Mouse (Mus musculus) embryonic stem cell, embryonic (primary cell): ENCODE measurements around the gene Sectm1b.
"Not testable (repeated sequence)": the region's sequence is repeated elsewhere in the genome, so short reads cannot be mapped to it uniquely, and the experiment has no call there.

ENCODE experiments used
- CTCF ChIA-PET, 4 experiments: fragments of 300-600 bp in 2 of 4; fragments of 350-600 bp in 2 of 4; sonication (Branson Sonifier 250); formaldehyde crosslinking; loops; one replicate each; lab custom pipeline; 2022; ENCODE audit warnings: inconsistent platforms in 2 of 4; lab: Charles Lee
- POLR2A ChIA-PET, 4 experiments: fragments of 300-600 bp in 2 of 4; fragments of 350-600 bp in 2 of 4; sonication (Branson Sonifier 250); formaldehyde crosslinking; loops; one replicate each; lab custom pipeline; 2022; ENCODE audit warnings: antibody characterized with exemption in 4 of 4, inconsistent platforms in 1 of 4; lab: Charles Lee

The Sectm1b gene

DNA sequence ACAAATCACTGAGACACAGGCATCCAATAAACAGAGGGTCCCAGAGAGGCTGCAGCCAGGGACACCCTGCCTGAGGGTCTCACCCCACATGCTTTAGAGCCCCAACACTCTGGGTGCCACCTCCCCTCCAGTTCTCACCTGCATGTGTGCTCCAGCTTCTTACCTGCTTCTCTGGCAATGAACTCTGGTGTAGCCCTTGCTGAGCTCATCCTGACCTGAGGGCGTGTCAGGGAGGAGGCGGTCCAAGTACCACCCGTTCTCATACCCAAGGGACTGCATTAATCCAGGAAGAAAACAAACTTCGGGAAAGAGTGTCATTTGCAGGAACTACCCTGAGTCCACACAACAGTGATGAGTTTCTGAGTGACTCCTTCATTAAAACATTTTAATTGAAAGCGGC lies at the start of gene Sectm1b:
TSS of gene Sectm1b (minus strand) at position 191 of the 400 bp plus-strand sequence.
- CTCF ChIA-PET, result interaction anchor here in 3 of 4 experiments (0.5 to 3.5 kb wide), 3 partner anchors 10 to 28 kb away, joined by 3 to 13 read pairs (median 9); no protein-coding TSS in a partner anchor
- POLR2A ChIA-PET, result interaction anchor here in 2 of 4 experiments (0.5 to 1.2 kb wide), 2 partner anchors 15 to 83 kb away, joined by 3 to 4 read pairs; partner anchors contain the start of gene Tex19.1 (in 1 of the 2)

DNA sequence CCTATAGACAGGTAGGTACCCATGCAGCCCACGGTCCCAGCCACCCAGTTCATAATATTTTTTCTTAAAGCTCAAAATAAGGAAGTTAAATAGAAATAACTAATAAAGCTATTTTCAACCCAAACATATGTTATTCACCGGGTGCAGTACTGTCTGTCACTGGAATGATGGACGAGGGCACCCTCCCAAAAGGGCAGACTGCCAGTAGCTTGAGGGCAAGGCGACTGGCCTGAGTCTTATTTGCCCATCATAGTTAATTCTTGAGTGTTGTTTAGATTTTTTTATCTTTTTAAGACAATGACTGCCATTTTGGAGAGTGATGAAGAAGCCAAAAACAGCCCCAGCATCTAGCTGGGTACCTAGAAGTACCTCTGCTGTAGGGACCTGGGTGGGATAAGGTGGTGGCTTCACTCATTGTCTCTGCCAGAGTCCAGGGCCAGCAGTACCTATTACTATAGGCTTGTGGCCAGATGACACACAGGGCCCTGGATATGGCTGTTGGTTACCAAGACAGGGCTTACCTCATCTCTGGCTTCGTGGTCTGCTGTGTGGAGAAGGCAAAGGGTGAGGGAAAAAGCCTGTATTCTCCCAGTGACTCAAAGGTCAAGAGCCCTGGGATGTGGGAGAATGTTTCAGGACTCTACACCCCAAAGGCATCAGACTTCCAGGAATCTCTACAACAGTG lies 48.9 kb upstream of the Sectm1b start:
- POLR2A ChIA-PET, result interaction anchor here in 2 of 4 experiments (0.9 to 1.5 kb wide), 3 partner anchors 14 to 34 kb away, joined by 4 to 5 read pairs (median 5); partner anchors contain the start of gene Tex19.1 (in 2 of the 2)
- CTCF ChIA-PET, result interaction anchor here in 1 of 4 experiments (1.9 kb wide), 1 partner anchor 59 kb away, joined by 4 read pairs; no protein-coding TSS in a partner anchor

DNA sequence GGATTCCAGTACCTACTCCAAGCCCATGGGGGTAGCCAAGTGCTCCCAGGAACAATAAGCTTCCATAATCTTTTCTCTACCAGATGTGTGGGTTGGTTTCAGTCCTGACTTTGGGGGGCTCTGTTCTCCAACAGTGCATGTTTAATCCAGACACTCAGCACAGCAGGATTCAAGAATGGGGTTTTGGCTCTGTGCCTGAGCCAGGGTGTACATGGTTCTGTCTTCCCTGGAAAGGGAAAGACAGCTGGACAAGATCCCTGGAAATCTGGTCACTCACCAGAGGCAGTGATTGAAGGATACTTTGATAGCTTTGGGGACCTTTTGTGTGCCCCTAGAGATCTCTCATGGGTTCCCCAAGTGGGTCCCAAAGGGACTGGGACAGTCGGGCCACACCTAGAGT lies 48.2 kb upstream of the Sectm1b start:
- ChIA-PET POLR2A (interaction anchor here in 2 of 4 experiments (0.9 to 1.5 kb wide), 3 partner anchors 14 to 34 kb away, joined by 4 to 5 read pairs (median 5); partner anchors contain the start of gene Tex19.1 (in 2 of the 2)), CTCF (no interaction called here)

DNA sequence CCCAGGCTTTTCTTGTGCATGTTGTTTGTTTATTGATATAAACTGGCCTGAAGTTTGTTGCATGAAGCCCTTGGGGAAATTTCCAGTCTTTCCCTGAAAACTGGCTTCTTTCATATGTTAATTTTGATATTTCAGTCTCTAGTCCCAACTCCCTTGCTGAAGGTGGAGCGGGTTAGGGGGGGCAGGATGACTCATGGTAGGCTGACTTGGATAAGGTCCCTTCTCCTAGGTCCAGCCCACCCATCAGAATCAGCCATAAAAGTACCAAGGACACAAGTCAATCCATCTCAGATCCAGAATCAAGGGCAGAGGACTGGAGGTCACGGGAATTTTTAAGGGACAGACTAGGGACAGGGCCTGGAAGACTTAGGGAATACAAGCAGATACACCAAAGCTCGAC lies 47.7 kb upstream of the Sectm1b start:
- ChIA-PET POLR2A (interaction anchor here in 2 of 4 experiments (1.2 to 1.5 kb wide), 2 partner anchors 35 kb away, joined by 4 to 5 read pairs; partner anchors contain the start of gene Tex19.1 (in 2 of the 2)), CTCF (no interaction called here)

DNA sequence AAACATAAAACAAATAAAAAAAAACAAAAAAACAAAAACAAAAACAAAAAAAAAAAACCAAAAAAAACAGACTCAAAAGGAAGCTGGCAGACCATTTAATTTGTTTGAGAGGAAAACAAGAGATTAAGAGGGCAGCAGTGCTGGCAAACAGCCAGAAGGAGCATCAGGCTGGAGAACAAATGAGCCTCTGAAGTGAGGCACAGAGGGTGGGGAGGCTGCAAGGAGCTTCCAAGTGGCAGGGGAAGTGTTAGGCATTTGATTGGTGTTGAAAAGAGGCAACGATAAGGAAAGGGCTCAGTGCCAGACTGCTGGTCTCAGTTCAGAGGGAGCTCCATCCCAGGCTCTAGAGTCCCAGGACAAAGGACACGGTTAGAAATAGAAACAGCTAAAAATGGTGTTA lies 46.6 kb upstream of the Sectm1b start:
- CTCF ChIA-PET, result interaction anchor here in 2 of 4 experiments (0.7 to 1.3 kb wide), 2 partner anchors 57 to 141 kb away, joined by 3 read pairs; no protein-coding TSS in a partner anchor

DNA sequence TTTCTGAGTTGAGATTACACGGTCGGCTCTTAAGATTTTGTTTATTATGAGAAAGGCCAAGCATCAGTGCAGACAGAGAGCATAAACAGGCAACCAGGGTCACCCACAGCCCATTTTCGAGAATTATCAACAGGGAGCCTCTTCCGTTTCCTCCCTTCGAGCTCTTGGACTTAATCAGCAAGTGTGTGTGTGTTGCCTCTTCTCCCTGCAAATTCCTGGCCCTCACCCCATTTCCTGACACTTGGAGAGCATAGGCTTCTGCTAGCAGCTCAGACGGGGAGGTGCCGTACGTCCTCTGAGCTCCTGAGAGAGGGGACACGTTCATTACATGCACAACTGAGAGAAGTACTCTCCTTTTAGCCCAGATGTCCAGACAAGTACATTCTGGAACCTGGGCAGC lies 44.7 kb upstream of the Sectm1b start:
- ChIA-PET POLR2A (interaction anchor here in 3 of 4 experiments (0.9 to 1.6 kb wide), 3 partner anchors 9 to 38 kb away, joined by 3 read pairs; partner anchors contain the start of gene Tex19.1 (in 1 of the 3)), CTCF (interaction anchor here in 1 of 4 experiments (1.2 kb wide), 1 partner anchor 55 kb away, joined by 3 read pairs; no protein-coding TSS in a partner anchor)

More for the DNA sequence above, 46.6 kb upstream of the Sectm1b start:
- POLR2A ChIA-PET, result interaction anchor here in 1 of 4 experiments (0.6 to 1.0 kb wide), 2 partner anchors 115 to 158 kb away, joined by 3 read pairs; no protein-coding TSS in a partner anchor

DNA sequence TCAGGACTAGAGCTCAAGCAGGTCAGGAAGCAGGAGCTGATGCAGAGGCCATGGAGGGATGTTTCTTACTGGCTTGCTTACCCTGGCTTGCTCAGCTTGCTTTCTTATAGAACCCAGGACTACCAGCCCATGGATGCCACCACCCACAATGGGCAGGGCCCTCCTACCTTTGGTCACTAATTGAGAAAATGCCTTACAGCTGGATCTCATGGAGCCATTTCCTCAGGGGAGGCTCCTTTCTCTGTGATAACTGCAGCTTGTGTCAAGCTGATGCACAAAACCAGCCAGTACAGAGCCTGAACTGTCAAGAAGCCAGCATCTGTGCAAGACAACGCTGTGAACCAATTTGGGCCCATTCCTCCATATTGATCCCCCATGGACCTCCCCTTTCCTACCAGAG lies 43.9 kb upstream of the Sectm1b start:
- POLR2A ChIA-PET, result interaction anchor here in 2 of 4 experiments (0.9 to 1.6 kb wide), 2 partner anchors 10 to 38 kb away, joined by 3 read pairs; partner anchors contain the start of gene Tex19.1 (in 1 of the 2)
- CTCF ChIA-PET, result not testable (repeated sequence)

DNA sequence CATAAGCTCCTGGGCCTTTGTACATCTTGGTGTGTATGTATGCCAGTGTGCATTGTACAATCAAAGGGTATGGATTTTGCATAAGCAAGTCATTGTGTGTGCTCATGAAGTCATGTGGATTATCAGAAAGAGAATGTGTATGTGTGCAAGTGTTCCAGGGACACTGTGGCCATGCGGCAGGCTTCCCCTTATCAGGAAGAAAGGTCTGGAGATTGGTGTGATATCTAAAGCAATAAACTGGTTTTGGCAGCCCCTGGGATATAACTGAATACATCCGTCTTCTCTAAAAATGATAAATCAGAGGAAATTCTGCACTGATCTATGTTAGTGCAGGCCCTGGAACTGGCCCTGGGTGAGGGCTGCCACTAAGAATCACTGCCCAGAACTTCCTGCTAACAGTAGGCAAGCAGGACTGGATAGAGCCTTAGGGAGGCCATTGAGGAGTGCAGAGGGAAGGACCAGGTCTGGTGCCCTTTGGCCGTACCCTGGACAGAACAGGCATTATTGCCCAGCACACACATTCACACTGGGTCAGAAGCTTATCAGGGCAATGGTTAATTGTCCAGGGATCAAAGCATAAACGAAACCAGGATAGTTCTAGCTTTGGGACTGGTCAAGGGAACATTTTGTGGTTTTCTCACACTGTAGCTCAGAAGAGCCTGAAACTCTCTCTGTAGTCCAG lies 37.9 kb upstream of the Sectm1b start:
- ChIA-PET POLR2A (interaction anchor here in 2 of 4 experiments (1.1 to 1.8 kb wide), 3 partner anchors 17 to 45 kb away, joined by 3 to 5 read pairs (median 4); partner anchors contain the start of genes Tex19.1 (in 1 of the 2) and Tex19.2 (in 1 of the 2)), CTCF (interaction anchor here in 3 of 4 experiments (0.8 to 1.6 kb wide), 5 partner anchors 13 to 48 kb away, joined by 3 read pairs; partner anchors contain the start of gene Tex19.2 (in 1 of the 3))

DNA sequence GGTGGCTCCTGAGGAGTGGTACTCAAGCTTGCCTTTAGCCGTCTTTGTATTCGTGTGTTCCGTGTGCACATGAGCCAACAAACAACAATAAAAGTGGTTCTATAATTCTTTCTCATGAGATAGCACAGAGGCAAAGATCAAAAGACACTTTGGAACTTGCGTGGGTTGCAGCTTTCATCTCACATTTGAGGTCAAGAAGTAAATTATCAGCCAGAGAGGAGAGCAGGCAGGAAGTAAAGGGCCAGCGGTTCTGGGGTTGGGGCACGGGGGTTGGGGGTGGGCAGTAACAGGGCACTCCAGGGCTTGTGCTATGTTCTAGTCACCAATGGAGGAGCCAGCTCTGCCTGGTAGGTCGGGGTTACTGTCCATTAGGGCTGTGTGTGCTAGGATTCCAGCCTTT lies 37.3 kb upstream of the Sectm1b start:
- CTCF ChIA-PET, result interaction anchor here in 2 of 4 experiments (1.2 to 1.6 kb wide), 4 partner anchors 13 to 60 kb away, joined by 3 read pairs; no protein-coding TSS in a partner anchor
- POLR2A ChIA-PET, result interaction anchor here in 2 of 4 experiments (1.1 to 1.8 kb wide), 2 partner anchors 22 to 46 kb away, joined by 3 to 5 read pairs; partner anchors contain the start of gene Tex19.1 (in 1 of the 2)

DNA sequence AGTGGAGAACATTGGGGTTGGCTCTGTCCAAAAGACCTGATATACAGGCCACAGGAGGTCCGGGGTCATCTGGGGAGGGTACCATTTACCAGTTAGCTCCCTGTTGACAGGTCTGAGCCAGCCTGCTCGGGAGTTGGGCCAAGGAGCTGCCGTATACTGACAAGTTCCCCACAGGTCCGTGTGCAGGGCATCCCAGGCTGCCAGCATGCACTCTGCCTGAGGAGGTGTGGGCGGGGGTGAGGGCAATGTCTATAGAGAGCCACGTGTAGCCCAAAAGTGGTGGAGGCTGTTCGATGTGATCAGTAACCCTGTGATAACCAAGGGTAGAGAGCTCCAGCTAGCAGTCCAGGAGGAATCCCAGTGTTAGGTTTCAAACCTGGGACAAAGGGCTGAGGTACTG lies 36.4 kb upstream of the Sectm1b start:
- CTCF ChIA-PET, result interaction anchor here in 2 of 4 experiments (0.6 to 1.3 kb wide), 4 partner anchors 26 to 59 kb away, joined by 3 to 4 read pairs (median 3); no protein-coding TSS in a partner anchor
- POLR2A ChIA-PET, result interaction anchor here in 2 of 4 experiments (1.1 to 1.8 kb wide), 2 partner anchors 46 kb away, joined by 3 to 5 read pairs; partner anchors contain the start of gene Tex19.1 (in 2 of the 2)

DNA sequence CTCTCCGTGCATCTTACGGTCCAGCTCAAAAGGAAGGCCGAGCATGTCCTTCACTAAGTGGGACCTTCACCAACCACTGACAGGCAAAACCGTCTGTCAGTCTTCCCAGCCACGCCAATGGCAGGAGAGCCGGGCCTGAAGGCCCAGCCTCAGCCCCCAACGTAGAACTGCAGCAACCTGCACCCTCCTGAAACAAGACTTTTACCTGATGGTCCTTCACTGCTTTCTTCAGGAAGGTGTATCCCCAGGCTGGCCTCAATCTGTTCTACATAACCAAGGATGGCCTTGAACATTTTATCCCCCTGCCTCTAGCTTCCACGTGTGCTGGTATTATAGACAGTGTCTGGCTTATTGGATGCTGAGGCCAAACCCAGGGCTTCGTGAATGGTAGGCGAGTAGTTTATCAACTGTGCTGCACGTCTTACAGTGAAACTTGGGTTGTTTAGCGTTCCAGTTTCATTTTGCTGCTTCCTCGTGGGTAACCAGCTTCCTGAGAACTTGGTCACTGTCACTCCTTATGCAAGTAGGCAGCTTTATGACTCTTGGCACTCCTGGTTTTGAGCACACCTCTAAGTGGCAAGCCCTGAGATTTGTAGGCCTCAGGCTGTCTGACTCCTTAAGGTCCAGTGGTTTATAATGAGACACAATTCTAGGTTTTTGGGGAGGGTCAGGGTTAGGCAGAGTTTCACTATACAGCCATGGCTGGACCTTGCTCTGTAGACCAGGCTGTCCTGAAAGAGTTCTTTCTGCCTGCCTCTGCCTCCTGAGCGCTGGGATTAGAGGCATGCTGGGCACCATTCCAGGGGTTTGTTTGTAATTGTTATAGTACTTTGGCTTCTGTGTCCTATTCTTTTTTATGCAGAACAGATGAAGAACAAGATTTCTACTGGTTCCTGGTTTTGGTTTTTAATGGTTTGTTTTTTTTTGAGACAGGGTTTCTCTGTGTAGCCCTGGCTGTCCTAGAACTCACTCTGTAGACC lies 29.5 kb upstream of the Sectm1b start:
- CTCF ChIA-PET, result no interaction called here
- POLR2A ChIA-PET, result interaction anchor here in 1 of 4 experiments (1.4 to 1.7 kb wide), 3 partner anchors 12 to 26 kb away, joined by 3 to 5 read pairs (median 4); partner anchors contain the start of gene Tex19.2

DNA sequence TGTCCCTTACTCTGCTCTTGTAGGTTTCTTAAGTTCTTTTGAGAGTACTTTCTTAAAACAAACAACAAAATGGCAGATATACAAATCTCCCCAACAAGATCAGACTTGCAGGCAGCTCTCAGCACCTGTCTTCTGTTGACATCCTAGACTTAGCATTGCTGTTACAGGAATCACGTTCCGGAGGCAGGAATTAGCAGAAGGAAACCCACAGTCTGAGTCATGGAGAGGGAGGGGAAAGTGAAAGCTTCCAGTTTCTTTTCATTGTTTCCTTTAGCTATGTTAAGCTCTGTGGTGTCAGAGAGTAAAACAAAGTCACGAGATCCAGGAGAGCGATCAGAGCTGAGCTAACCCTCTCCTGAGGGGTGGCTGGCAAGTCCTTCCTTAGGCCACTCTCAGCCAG lies 27.6 kb upstream of the Sectm1b start:
- CTCF ChIA-PET, result interaction anchor here in 1 of 4 experiments (0.6 to 0.8 kb wide), 3 partner anchors 38 to 627 kb away, joined by 4 to 6 read pairs (median 5); partner anchors contain the start of gene Mrpl12
- POLR2A ChIA-PET, result interaction anchor here in 3 of 4 experiments (0.6 to 1.7 kb wide), 5 partner anchors 34 to 138 kb away, joined by 3 to 7 read pairs (median 3); partner anchors contain the start of genes Tex19.1 (in 2 of the 3) and Cybc1 (in 1 of the 3)

DNA sequence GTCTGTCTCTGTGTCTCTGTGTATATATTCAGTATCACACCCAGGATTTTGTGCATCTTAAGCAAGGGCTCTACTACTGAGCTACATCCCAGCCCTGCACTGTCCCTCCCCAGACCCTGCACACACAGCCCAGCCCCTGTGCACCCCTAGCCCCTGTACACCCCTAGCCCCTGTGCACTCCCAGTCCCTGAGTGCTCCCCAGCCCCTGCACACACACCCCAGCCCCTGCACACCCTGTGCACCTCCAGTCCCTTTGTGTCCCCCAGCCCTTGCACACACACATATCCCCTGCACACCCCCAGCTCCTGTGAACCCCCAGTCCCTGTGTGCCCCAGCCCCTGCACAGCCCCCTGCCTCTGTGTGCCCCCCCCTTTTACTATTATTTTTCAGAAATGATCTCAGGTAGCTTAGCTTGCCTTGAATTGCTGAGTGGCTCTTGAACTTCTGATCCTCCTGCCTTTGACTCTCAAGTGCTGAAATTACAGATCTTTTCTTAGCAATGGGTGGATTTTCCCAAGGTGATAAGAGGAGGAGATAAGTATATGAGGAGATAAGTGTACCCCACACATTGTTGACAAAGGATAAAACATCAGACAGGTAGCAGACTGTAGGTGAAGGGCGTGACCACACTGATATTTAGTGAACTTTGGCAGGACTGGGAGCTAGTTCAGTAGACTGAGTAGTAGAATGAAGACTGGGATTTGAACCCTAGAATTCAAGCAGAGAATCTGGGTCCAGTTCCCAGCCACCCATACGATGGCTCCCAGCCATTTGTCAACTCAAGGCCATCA lies 26.6 kb upstream of the Sectm1b start:
- CTCF ChIA-PET, result interaction anchor here in 1 of 4 experiments (0.6 kb wide), 1 partner anchor 19 kb away, joined by 3 read pairs; no protein-coding TSS in a partner anchor
- POLR2A ChIA-PET, result interaction anchor here in 1 of 4 experiments (1.7 kb wide), 1 partner anchor 56 kb away, joined by 7 read pairs; the partner anchor contains the start of gene Tex19.1

DNA sequence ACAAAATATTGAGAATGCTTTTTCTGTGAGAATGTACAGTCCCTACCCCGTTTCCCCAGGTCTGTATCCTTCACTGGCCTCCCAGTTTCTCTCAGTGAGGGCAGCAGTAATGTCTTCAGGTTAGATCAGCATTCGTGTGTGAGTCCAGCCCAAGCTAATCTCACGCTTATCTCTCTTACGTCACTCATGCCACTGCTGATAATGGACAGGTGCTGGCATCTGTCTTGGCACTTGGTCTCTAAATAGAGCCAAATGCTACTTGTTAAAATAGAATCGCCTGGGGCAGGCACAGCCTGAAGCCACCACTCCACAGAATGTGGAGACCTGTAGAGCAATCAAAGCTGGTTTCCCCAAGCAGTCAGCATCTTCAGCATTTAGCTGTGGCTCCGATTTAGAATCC lies 25.6 kb upstream of the Sectm1b start:
- ChIA-PET POLR2A (no interaction called here), CTCF (interaction anchor here in 1 of 4 experiments (1.2 kb wide), 1 partner anchor 36 kb away, joined by 3 read pairs; no protein-coding TSS in a partner anchor)

DNA sequence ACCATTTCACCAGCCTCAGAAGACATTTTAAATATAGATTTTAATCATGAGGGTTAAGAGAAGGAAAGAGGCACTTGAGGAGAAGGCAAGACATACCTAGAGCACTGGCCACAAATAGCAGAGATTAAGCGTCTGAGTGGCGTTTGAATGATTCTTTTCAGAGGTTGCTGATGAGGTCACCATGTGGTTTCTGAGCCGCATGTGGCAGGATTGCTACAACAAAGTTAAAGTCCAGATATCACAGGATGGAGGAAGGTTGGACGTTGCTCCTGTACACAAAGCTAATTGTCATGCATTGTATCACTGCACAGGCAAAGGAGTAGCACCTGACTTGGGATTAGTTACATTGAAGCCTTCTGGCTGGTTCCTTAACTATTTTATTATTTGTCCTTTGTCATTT lies 22.9 kb upstream of the Sectm1b start:
- POLR2A ChIA-PET, result interaction anchor here in 1 of 4 experiments (0.9 kb wide), 1 partner anchor 40 kb away, joined by 4 read pairs; no protein-coding TSS in a partner anchor

DNA sequence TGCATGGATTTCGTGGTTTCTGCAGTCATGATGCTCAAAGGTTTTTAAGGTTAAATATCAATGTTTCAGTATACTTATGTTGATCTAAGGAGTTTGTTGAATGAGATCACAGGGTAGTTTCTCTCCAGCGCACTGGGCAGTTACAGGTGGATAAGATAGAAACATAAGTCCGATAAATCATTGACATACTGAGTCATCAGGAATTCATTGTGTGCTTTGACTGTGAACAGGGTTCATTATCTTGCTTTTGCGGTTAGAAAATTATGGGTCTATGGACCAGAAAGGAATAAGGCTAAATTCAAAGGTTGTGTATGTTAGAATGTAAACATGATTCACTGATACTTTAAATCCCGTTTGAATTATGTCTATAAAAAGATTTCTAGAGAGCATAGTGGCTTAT lies 21.8 kb upstream of the Sectm1b start:
- CTCF ChIA-PET, result no interaction called here

More for the DNA sequence above, 22.9 kb upstream of the Sectm1b start:
- CTCF ChIA-PET, result no interaction called here

More for the DNA sequence above, 21.8 kb upstream of the Sectm1b start:
- POLR2A ChIA-PET, result no interaction called here
